Mouse (Mus musculus): ENCODE data around the gene Lrrc23. TPM values are rescaled to one million over a fixed set of nuclear protein-coding genes. Genes with fewer than 3 reads are reported as not detected.

Lrrc23 gene
- polyA plus RNA-seq, 1 experiment, result 4.9 TPM

DNA sequence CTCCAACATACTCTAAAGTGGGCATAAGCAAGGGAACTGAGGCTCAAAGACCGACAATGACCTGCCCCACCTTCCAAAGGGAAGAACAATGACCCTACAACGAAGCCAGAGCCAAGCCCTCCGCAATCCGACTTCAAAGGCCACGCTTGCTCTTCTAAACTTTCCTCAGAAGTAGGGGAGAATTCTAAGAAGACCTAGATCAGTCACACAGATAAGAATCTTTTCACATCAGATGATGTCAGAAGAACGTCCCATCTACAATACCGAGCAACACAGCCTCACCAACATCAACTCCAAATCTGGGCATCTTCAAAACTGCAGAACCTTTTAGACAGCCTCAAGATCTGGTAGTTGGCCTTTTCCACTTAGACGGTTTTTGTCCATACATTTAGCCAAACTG, 29.1 kb downstream of the Lrrc23 start:
- Histone ChIP-seq H3K4me3 (replicated peaks; ENCODE audit: insufficient read depth, low read depth, low read length) (no peak overlapping the region), H3K4me1 (ENCODE audit: control insufficient read depth, insufficient read depth, low read length) (peaks cover 9% of the 10 kb centered on the region), H3K27ac (ENCODE audit: insufficient read depth, low read length) (no peak overlapping the region), H3K27me3 (ENCODE audit: control insufficient read depth, insufficient read depth, low read length) (no peaks in the 10 kb centered on the region)
- TF ChIP-seq CTCF (IDR thresholded peaks at IDR 0.05; ENCODE audit: borderline replicate concordance, insufficient read depth, low read depth, low read length), result no peak
- TF ChIP-seq POLR2A (IDR thresholded peaks at IDR 0.05; ENCODE audit: borderline replicate concordance, insufficient read depth, low read length), result no peak
- no peak for DNase-seq
- 80% methylated on average over 8 of the region's 8 CpGs for WGBS

DNA sequence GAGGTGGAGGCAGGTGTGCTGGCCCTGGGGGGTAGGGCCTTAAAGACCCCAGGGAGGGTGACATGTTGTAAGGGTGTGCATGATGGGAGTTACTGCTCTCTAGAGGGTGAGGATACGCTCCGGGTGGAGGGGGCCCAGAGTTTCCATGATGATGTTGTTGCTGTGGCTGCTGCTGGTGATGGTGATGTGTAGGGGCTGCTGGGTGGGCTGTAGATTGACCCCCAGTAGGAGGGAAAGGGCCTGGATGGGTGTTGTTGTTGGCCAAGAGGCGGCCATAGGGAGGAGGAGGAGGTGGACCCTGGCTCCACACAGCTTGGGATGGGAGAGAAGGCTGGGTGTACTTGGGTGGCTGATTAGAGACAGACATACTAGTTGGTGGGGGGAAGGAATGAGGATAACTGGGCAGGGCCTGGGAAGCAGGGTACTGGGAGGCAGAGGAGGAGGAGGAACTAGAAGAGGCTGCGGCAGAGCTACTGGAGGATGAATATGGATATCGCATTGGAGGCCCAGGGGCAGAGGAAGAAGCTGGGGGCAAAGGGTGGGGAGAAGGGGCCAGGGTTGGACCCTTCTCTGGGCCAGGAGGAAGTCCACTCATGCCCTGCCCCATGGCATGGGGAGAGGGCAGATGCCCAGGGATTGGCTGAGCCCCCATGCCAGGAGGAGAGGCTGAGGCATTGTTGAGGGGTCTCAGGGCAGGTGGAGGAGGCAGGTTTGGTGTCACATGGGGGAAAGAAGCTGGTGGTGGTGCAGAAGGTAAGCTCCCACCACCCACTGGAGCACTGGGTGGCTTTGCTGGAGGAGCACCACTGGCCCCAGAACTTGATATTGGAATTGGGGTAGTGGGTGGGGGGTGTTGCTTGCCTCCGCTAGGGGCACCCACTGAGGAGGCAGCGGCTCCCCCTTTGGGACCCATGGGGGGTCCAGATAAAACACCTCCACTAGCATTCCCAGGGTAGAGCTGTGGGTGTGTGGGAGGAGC, 32.6 kb downstream of the Lrrc23 start:
- H3K27ac ChIP-seq (ENCODE audit: insufficient read depth, low read length), result no peak overlapping the region
- no peak for TF ChIP-seq POLR2A (IDR thresholded peaks at IDR 0.05; ENCODE audit: borderline replicate concordance, insufficient read depth, low read length)
- TF ChIP-seq CTCF (IDR thresholded peaks at IDR 0.05; ENCODE audit: borderline replicate concordance, insufficient read depth, low read depth, low read length), result no peak
- peaks cover 14% of the 10 kb centered on the region for H3K4me1 ChIP-seq (ENCODE audit: control insufficient read depth, insufficient read depth, low read length)
- no peak overlapping the region for H3K4me3 ChIP-seq (replicated peaks; ENCODE audit: insufficient read depth, low read depth, low read length)
- no peaks in the 10 kb centered on the region for H3K27me3 ChIP-seq (ENCODE audit: control insufficient read depth, insufficient read depth, low read length)
- peak; percentile 25 to 43 for DNase-seq
- WGBS, result 75% methylated on average over 7 of the region's 7 CpGs

DNA sequence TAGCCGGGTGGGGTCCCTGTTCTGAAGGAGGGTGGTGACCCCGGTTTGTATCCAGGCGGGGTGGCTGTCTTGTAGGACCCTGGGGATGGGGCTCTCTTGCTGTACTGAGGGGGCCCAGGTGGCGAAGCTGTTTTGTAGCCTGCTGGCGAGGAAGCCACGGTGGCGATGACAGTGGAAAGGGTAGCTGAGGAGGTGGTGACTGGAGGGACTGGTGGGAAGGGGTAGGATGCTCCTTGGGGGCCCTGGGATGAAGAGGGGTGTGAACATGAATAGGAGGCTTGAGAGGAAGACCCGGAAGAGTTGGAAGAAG, 33.3 kb downstream of the Lrrc23 start:
- no peak for DNase-seq
- Histone ChIP-seq H3K27ac (ENCODE audit: insufficient read depth, low read length) (peak overlapping the region; percentile 17), H3K27me3 (ENCODE audit: control insufficient read depth, insufficient read depth, low read length) (no peaks in the 10 kb centered on the region), H3K4me3 (replicated peaks; ENCODE audit: insufficient read depth, low read depth, low read length) (peak overlapping the region; percentile 54), H3K4me1 (ENCODE audit: control insufficient read depth, insufficient read depth, low read length) (peaks cover 14% of the 10 kb centered on the region)
- TF ChIP-seq CTCF (IDR thresholded peaks at IDR 0.05; ENCODE audit: borderline replicate concordance, insufficient read depth, low read depth, low read length), result no peak
- TF ChIP-seq POLR2A (IDR thresholded peaks at IDR 0.05; ENCODE audit: borderline replicate concordance, insufficient read depth, low read length), result no peak
- 6% methylated on average over 8 of the region's 8 CpGs for WGBS

DNA sequence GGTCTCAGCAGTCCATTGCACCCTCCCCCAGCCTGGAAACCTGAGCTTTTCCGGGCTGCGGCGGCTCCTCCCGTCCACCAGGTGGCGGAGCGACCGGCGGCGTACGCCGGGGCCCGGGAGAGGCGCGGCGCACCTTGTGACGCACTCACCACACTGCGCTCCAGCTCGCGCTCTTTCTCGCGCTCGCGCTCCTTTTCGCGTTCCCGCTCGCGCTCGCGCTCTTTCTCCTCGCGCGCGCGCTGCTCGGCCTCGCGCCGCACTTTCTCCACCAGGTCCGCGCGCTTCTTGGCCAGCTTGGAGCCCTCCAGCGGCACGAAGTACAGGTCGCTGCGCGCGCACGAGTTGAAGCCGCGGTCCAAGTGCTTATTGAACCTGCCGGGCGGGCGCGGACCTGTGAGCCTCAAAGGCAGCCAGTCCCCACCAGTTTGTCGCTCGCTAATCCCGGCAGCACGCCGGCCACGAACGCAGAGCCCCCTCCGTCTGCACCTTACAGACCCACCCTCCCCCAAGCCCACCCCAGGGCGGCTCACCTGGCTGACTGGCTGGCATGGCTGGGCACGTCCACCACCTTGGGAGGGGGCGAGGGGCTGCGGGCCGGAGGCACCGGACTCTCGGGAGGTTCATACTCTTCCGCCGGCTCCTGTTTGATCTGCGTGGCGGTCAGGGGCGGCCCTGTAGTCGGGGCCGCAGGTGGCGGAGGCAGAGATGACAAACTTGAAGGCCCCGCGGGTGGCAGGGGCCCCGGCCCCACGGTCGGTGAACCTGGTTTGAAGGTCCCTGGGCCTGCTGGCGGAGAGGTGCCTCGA, 33.8 kb downstream of the Lrrc23 start:
- peak overlapping the region; percentile 79 for H3K27ac ChIP-seq (ENCODE audit: insufficient read depth, low read length)
- 2% methylated on average over 85 of the region's 85 CpGs for WGBS

DNA sequence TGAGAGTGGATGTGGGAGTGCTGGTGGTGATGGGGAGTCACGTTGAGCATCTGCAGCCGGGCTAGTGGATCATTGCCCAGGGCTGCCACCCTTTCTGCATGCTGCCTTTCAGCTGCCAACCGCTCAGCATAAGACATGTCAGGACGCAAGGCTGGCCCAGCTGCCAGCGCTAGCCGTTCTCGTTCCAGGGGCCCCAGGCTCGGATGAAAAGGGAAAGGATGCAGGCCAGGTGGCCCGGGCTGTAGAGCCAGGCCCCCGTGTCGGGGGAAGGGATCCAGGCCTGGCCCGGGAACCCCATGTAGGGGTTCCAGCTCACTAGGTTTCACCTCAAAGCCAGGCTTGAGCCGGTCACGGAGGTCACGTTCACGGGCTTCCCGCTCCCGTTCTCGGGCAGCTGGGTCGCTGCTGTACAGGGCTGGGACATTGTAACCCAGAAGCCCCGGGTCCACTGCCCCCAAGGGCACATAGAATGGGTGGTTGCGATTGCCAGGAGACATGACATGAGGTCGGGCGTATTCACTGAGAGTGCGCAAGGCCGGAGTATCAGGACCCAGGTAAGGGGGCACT, 34.7 kb downstream of the Lrrc23 start:
- 20% methylated on average over 26 of the region's 26 CpGs for whole genome bisulfite sequencing
- Histone ChIP-seq H3K27ac (ENCODE audit: insufficient read depth, low read length) (peak overlapping the region; percentile 79), H3K4me3 (replicated peaks; ENCODE audit: insufficient read depth, low read depth, low read length) (peak overlapping the region; percentile 52), H3K27me3 (ENCODE audit: control insufficient read depth, insufficient read depth, low read length) (no peaks in the 10 kb centered on the region), H3K4me1 (ENCODE audit: control insufficient read depth, insufficient read depth, low read length) (peaks cover 16% of the 10 kb centered on the region)
- TF ChIP-seq POLR2A (IDR thresholded peaks at IDR 0.05; ENCODE audit: borderline replicate concordance, insufficient read depth, low read length) (no peak; the same call in 1 of the 2 replicates), CTCF (IDR thresholded peaks at IDR 0.05; ENCODE audit: borderline replicate concordance, insufficient read depth, low read depth, low read length) (no peak)
- DNase-seq, result peak in 1 of 2 experiments; percentile 73

More for the DNA sequence above, 33.8 kb downstream of the Lrrc23 start:
- H3K4me3 ChIP-seq (replicated peaks; ENCODE audit: insufficient read depth, low read depth, low read length), result peak overlapping the region; percentile 54
- peak; percentile 96 to 97 for DNase-seq
- H3K27me3 ChIP-seq (ENCODE audit: control insufficient read depth, insufficient read depth, low read length), result no peaks in the 10 kb centered on the region
- H3K4me1 ChIP-seq (ENCODE audit: control insufficient read depth, insufficient read depth, low read length), result peaks cover 14% of the 10 kb centered on the region
- peak; percentile 76 for TF ChIP-seq CTCF (IDR thresholded peaks at IDR 0.05; ENCODE audit: borderline replicate concordance, insufficient read depth, low read depth, low read length)
- TF ChIP-seq POLR2A (IDR thresholded peaks at IDR 0.05; ENCODE audit: borderline replicate concordance, insufficient read depth, low read length), result peak; percentile 67

DNA sequence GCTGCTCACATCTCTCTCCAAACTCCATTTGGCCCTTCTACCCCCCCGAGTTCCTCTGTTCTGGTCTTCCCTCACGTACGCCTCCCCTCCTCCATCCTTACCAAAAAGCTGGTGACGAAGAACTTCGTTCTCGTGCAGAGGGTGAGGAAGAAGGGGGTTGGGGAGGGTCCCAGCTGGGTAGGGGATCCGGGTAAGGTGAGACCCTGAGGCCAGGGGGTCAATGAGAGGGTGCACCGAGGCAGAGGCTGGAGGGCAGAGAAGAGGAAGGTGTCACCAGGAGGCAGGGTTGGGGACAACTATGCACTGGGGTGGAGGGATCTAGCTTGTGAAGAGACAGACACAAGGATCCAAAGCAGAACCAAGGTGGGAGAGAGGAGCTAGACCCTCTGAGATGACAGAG, 35.9 kb downstream of the Lrrc23 start:
- 84% methylated on average over 8 of the region's 8 CpGs for WGBS
- TF ChIP-seq CTCF (IDR thresholded peaks at IDR 0.05; ENCODE audit: borderline replicate concordance, insufficient read depth, low read depth, low read length) (no peak), POLR2A (IDR thresholded peaks at IDR 0.05; ENCODE audit: borderline replicate concordance, insufficient read depth, low read length) (no peak)
- H3K27me3 ChIP-seq (ENCODE audit: control insufficient read depth, insufficient read depth, low read length), result no peaks in the 10 kb centered on the region
- H3K4me3 ChIP-seq (replicated peaks; ENCODE audit: insufficient read depth, low read depth, low read length), result no peak overlapping the region
- peaks cover 17% of the 10 kb centered on the region; the same call in 1 of the 2 replicates for H3K4me1 ChIP-seq (ENCODE audit: control insufficient read depth, insufficient read depth, low read length)
- H3K27ac ChIP-seq (ENCODE audit: insufficient read depth, low read length), result no peak overlapping the region
- DNase-seq, result peak in 1 of 2 experiments; percentile 29

DNA sequence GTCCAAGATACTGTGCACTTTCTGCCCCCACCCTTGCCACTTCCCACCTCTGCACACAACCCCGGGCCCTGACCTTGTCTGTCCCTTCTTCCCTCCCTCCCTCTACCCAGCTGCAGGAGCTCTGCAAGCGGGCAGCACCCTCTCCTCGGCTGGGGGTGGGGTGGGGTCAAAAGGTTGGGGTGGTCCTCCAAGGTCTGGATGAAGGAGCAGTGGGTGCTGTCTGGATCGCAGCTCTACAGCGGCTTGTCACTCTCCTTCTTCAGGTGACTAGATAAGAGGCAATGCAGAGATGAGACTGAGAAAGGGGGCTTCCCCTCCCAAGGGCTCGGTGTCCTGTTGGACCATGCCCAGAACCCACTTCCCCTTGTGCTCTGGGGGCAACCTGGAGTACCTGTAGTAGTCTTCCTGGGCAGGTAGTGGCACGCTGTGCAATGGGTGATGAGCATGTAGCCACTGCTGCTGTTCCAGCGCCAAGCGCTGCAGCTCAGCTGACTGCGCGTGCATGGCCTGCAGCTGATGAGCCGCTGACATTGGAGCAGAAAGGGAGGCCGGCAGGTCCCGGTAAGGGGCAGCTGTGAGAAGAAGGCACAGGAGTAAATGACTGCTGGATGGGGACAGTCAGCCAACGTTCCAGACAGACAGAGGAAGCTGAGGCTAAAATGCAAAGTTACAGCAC, 36.5 kb downstream of the Lrrc23 start:
- H3K4me1 ChIP-seq (ENCODE audit: control insufficient read depth, insufficient read depth, low read length), result peaks cover 17% of the 10 kb centered on the region; the same call in 1 of the 2 replicates
- no peaks in the 10 kb centered on the region for H3K27me3 ChIP-seq (ENCODE audit: control insufficient read depth, insufficient read depth, low read length)
- no peak overlapping the region for H3K4me3 ChIP-seq (replicated peaks; ENCODE audit: insufficient read depth, low read depth, low read length)
- DNase-seq, result peak; percentile 34 to 37
- H3K27ac ChIP-seq (ENCODE audit: insufficient read depth, low read length), result no peak overlapping the region
- 84% methylated on average over 15 of the region's 15 CpGs for WGBS
- TF ChIP-seq CTCF (IDR thresholded peaks at IDR 0.05; ENCODE audit: borderline replicate concordance, insufficient read depth, low read depth, low read length) (no peak), POLR2A (IDR thresholded peaks at IDR 0.05; ENCODE audit: borderline replicate concordance, insufficient read depth, low read length) (no peak)

Measured in cerebellum, adult 2 months (tissue).